Mouse (Mus musculus) embryo, embryonic 11.5 days (tissue): ENCODE results near the gene Prr7.

Experiments used
- DNase-seq: peaks from one replicate; pipeline ENCODE4 v3.0.0-alpha.2; 2012; ENCODE audit warnings: low read depth, low spot score

Prr7 gene

GRCm38 (mm10) chr13:55448131-55448530 is 15.9 kb upstream of the Prr7 start:
- DNase-seq: no peak

DNA sequence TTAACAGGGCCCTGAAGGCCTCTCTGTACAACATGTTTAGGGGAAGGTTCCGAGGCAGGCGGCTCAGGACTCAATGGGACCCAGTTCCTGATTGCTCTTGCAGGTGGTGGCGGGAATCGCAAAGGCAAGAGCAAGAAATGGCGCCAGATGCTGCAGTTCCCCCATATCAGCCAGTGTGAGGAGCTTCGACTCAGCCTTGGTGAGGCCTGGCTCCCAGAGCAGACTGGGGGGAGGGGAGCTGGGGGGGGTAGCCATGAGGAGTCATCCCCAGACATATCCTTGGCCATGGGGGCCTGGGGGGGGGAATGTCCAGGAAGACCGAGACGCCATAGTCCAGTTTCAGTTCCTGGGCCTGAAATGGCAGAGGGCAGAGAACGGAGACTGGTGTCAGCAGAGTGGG is 14.9 kb upstream of the Prr7 start:
- no peak for DNase-seq

DNA sequence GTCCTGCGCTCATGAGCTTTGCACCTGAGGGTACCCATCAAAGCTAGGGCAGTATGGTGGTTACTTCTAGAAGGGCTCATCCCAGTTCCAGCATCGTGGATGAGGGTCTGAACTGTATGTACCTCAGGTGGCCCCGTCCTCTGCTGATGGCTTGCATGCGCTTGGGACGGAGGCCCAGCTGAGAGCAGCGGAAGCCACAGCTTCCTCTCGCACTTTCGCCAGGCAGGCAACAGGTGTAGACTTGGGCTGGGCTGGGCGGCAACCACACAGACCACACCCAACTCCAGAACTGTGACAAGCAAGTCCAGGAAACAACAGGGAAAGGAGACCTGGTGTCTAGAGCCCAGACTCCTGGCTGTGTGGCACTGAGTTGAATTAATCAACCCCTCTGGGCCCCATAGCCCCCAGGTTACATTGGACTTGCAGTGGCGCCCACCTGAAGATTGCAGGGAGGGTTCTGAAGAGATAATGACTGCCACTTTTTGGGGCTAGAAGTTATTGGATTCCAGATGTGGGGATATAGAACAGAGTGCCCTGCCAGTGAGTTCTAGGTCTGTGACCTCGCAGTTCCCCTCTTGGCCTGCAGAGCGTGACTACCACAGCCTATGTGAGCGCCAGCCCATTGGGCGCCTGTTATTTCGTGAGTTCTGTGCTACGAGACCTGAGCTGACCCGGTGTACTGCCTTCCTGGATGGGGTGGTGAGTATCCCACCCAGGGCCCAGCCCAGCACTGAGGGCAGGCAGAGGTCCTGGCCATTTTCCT is 14.2 kb upstream of the Prr7 start:
- no peak for DNase-seq

DNA sequence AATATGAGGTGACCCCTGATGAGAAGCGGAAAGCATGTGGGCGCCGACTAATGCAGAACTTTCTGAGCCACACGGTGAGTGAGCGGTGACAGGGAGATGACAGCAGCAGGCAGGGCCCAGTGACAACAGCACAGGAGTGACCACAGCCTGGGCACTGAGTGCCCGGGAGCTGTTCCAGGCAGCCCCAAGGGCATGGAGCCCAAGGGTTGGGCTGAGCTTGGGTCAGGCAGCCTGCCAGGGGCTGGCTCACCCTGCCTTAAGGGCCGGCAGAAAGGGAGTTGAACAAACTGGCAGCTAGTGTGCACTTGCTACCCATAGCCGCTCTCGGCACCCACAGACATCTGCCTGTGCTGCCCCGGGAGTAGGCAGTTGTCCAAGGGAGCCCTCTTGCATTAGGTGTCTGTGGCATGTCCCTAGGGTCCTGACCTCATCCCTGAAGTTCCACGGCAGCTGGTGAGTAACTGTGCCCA is 13.5 kb upstream of the Prr7 start:
- DNase-seq: no peak

GRCm38 (mm10) chr13:55451296-55451695 is 12.8 kb upstream of the Prr7 start:
- DNase-seq: no peak

GRCm38 (mm10) chr13:55451785-55452549 is 12.1 kb upstream of the Prr7 start:
- DNase-seq: no peak

GRCm38 (mm10) chr13:55462965-55463364 is 1.1 kb upstream of the Prr7 start:
- DNase-seq: no peak

GRCm38 (mm10) chr13:55463399-55464026 is 554 bp upstream of the Prr7 start:
- no peak for DNase-seq

DNA sequence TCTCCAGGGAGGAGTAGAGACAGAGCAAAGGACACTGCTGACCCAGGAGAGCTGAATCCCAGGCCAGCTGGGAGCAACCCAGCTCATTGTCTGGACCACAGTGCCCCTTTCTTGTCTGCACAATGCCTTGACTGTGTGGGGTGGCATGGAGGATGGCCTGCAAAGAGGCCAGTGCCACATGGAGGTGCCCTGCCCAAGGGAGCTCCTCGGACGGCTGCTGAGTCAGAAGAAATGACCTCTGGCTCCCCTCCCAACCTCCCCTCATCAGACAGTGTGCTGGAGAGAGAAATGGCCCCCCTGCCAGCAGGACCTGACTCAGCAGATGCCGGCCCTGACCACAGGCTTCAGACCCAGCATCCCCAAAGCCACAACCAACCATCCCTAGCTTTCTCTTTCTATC is 1.1 kb downstream of the Prr7 start:
- DNase-seq: no peak

DNA sequence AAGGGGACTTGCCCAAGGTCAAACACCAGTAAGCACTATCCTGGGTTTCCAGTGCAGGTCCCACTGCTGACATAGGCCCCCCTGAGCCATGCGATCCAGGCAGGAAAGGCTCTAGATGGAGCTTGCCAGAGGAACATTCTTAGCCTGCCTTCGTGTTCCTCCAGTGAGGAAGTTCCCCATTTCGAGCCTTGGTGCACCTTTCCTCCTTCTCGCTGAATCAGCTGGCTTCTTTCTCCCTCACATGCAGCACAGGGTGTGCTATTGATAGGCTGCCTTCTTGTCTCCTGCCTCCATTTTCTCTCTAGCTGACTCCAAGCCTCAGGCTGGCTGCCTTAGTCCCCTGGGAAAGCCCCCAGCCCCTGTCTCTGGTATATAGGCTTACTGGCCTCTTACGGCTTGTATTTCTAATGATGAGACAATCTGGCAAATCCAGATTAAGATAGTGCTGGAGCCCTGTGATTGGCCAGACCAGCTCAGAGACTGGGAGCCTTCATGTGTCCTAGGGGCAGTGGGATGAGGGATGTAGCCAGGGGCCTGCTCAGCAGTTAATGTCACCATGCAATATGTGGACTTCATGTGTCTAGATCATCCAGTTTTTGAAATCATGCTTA is 1.9 kb downstream of the Prr7 start:
- DNase-seq: no peak

DNA sequence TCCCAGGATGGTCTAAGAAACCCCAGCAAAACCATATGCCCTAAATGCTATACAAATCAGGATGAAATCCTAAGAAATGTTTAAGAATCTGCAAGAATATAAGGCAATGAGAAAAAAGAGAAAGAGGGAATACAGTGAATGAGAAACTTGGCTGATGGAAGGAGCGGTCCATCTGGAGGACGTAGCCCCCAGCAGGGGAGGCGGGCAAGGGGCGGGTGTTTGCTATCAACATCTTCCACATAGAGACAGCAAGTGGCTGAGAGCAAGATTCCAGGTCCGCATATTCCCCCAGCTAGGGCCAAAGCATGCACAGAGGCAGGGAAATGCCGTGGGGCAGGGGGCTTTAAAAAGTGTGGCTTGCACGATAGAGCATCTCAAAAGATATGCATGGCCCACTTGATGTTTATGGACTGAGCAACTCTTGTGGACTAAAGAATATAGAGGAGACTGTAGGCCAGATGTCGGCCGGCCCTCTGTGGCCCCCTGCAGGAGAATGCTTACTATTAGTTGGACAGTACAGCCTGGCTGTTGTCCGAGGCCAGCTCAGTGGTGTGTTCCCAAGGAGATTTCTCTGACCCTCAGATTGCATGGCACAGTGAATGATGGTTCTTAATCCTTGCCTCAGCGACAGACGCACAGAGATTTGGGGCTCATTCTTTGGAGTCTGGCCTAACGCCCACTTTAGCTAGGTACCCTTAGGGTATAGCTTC is 4.9 kb downstream of the Prr7 start:
- DNase-seq: no peak

DNA sequence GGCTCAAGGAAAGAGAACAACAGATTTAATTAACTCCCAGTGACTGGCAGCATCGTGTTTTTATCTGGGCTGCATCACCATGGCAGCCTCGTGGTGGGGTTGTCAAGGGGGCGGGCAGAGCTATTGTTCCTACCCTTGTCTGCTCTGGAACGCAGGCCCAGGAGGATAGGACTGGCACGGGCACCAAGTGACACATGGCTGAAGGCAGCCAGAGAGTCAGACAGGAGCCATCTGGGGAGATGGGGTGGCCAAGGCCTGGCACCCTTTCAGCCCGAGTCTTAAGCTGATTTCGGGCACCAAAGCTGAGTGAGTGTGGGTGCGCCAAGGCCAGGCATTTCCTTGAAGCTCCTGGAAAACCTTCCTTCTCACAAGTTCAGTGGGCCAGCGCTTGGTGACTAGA is 6.3 kb downstream of the Prr7 start:
- DNase-seq: no peak

- DNase-seq: peak; percentile 91
These were observed 7.2 kb downstream of the Prr7 start for GRCm38 (mm10) chr13:55471156-55471818.

DNA sequence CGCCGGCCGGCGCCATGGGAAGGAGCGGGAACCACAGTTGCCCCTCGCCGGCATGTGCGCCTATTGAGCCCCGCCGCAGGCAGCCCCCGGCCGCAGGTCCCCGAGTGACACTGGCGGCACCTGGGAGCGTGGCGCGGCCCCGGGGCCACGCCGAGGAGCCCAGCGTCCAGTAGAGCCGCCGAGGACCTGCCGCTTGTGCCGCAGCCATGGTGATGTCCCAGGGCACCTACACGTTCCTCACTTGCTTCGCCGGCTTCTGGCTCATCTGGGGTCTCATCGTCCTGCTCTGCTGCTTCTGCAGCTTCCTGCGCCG is 7.7 kb downstream of the Prr7 start:
- DNase-seq: no peak

DNA sequence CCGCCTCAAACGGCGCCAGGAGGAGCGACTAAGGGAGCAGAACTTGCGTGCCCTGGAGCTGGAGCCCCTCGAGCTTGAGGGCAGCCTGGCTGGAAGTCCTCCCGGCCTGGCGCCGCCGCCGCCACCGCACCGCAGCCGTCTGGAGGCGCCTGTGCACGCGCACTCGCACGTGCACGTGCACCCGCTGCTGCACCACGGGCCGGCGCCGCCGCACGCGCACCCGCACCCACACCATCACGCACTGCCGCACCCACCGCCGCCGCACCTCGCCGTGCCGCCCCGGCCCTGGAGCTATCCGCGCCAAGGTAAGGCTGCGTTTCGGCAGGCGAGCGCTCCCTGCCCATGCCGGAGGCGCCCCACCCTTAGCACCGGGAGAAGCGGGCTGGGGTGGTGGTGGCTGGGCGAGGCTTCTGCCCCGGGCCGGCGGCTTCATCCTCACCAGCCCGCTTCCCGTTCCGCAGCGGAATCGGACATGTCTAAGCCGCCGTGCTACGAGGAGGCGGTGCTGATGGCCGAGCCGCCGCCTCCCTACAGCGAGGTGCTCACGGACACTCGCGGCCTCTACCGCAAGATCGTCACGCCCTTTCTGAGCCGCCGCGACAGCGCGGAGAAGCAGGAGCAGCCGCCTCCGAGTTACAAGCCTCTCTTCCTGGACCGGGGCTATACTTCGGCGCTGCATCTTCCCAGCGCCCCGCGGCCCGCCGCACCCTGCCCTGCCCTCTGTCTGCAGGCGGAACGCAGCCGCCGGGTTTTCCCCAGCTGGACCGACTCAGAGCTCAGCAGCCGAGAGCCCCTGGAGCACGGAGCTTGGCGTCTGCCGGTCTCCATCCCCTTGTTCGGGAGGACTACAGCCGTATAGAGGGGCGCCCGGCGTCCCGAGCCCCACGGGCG is 8.3 kb downstream of the Prr7 start:
- DNase-seq: no peak

- DNase-seq: no peak
These were observed 9.2 kb downstream of the Prr7 start for GRCm38 (mm10) chr13:55473076-55473831.

DNA sequence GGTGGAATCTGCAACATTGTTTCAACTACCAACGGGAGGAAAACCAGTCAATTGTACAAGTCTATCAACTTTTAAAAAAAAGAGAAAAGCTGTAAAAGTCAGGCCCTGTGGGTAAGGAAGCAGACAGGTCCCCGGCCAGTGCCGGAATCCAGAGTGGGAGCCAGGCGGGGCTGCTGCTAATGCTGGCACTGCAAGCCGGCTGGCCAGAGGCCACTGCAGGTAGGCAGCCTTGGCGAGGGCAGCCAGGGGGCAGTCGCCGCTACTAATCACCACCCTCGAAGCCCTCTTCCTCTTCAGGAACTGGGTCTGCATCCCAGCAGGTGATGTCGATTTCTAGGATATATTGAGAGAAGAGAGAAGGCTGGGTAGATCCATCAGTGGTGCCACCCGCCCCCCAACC is 9.9 kb downstream of the Prr7 start:
- no peak for DNase-seq

GRCm38 (mm10) chr13:55474621-55475069 is 10.6 kb downstream of the Prr7 start:
- DNase-seq: no peak

DNA sequence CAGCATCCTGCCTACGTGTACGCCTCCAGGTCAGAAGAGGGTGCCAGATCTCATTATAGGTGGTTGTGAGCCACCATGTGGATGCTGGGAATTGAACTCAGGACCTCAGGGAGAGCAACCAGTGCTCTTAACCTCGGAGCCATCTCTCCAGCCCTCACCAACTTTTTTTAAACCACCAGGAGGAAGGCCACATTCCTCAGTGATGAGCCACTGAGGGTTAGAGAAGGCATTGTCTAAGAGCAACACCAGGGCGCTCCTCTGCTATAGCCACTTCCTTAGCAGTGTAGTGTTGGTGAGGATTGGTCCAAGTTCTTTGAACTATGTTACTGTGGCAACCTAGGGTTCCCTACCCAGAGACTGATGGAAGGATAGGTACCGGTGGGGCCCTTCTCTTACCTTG is 11.7 kb downstream of the Prr7 start:
- no peak for DNase-seq
